Mouse (Mus musculus) erythroblast, embryonic 14.5 days (primary cell): ENCODE results near the gene Nudt4.

Experiments used
- GATA1 ChIP-seq: IDR thresholded peaks from 2 replicates; pipeline ENCODE4 v1.6.1; 2012; ENCODE audit warnings: low read length, inconsistent platforms, mixed read lengths
- TAL1 ChIP-seq: IDR thresholded peaks from 3 replicates; pipeline ENCODE4 v1.6.1; 2012; ENCODE audit warnings: low read length, inconsistent platforms, mixed read lengths

- TF ChIP-seq TAL1 (no peak), GATA1 (no peak)
These were observed 24.1 kb downstream of the Nudt4 start for GRCm38 (mm10) chr10:95539841-95540240.
